Mouse (Mus musculus): ENCODE results near the gene Olfr463.
"Not testable (repeated sequence)": the region's sequence is repeated elsewhere in the genome, so short reads cannot be mapped to it uniquely, and the experiment has no call there.

The Olfr463 gene

DNA sequence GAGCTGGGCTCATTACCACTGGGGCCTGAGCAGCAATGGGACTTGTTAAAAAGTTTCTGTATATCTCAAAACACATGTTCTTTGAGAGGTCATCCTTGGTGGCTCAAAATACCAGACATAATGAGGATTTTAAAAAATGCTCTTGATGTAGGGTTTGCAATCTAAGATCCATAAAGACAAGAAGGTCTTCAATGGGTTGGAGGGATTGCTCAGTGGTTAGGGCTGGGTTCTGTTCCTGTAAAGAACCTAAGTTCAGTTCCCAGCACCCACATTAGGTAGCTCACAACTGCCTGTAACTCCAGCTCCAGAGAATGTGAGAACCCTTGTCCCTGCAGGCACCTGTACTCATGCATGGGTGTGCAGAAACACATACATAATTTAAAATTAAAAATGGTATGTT, at the start of gene Olfr463:
Olfr463 (minus strand) TSS at position 101 of the 400 bp plus-strand sequence.
- in situ Hi-C loops (cut with MboI; ENCODE audit: low sequenced_read_pairs): no loop called here

DNA sequence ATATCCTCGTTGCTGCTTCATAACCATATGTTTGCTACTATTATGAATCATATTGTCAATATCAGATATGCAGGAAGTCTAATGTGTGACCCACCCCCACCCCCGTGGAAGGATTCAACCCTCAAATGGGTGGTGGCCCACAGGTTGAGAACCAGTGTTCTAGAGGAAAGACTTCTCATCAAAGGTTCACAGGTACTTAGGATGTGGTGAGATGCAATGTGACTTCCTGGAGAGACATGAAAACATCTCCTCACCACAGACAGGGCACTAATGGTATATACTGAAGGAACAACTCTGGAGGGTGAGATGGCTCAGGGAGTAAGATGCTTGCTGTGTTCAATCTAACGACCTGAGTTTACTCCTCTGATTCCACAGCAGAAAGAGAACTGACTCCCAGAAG, 38.3 kb upstream of the Olfr463 start:
- in situ Hi-C loops (cut with MboI; ENCODE audit: low sequenced_read_pairs): no loop called here

DNA sequence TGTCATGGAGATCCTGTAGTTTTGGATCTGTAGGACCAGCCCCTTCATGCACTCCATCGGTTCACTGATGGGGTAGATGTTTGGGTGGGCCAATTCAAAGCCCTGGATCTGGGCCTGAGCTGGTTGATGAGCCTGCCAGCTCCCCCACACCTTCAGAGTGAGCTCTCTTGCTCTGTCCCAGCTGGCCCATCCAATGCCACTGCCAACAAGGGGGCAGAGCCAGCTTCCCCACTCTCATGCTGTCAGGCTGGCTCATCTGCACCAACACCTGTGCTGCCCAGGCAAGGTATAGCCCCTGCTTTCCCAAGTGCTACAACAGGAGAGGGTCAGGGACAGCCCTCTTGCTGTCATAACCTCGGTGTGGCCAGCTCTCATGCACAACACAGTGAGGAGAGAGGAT, 36.5 kb upstream of the Olfr463 start:
- in situ Hi-C loops (cut with MboI; ENCODE audit: low sequenced_read_pairs): no loop called here

DNA sequence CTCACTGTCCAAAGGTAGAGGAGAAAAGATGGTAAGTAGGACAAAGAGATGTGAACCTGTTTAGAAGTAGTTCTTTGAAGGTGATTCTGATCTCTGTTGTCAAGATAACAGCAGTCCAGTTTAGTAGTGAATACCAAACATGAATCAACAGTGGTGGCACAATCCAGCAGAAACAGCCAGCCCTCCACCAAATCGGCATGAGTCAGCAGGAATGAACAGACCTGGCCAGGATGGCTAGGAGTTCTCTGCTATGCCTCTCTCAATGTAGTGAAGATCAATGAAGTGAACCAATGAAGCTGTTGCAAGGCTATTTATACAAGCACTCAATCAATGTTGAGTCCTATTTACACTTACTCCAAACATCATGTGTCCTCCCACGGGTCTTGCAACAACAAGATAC, 33.2 kb upstream of the Olfr463 start:
- in situ Hi-C loops (cut with MboI; ENCODE audit: low sequenced_read_pairs): no loop called here

DNA sequence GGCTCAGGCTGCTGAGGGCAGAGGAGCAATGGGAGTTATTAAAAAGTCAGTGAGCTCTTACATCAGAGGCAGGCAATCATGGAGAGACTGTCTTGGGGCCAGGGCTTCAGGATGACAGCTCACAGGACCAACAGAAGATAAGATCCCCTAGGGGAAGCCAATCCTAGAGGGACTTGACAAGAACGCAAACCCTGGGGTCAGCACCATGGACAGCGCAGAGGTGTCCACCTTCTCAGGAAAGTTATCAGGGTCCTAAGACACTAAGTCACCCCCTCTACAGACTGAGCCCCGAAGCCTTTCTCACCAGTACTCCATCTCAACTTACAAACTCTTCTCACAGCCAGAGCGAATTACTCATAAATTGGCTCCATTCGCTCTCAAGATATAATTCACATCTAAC, 23.8 kb upstream of the Olfr463 start, which contains the start of gene Olfr464:
Olfr464 (minus strand) TSS at position 2 of the 400 bp plus-strand sequence.
- in situ Hi-C loops (cut with MboI; ENCODE audit: low sequenced_read_pairs): no loop called here

DNA sequence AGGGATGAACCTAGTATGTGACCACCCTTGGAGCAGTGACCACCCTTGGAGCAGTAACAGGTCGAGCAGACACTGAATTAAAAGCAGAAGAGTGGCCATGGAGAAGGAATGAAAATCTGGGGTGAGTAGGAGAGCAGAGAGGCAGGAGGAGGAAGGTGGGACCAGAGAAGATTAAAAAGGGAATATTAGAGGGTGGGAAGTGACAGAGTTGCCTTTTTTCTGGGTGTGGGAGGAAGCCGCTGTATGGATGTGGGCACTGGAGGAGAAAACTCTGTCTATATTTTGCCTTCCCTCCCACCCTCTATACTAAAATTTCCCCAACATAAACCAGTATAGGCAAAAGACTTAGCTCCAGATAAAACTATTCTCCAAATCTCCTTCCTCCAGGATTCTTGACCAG, 23.1 kb upstream of the Olfr463 start:
- in situ Hi-C loops (cut with MboI; ENCODE audit: low sequenced_read_pairs): no loop called here

DNA sequence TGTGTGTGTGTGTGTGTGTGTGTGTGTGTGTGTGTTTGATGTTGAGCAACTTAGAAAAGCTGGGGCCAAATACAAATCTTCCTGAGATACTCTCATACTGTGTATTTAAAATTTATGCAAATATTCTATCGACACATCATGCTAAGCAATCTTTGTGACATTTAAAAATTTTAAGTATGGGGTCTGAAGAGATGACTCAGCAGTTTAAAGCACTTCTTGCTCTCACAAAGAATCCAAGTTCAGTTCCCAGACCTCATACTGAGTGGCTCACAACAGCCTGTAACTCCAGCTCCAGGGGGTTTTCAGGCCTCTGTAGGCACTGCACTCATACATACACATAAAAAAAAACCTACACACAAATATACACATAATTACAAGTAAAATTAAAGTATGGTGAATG, 18.8 kb upstream of the Olfr463 start:
- in situ Hi-C loops (cut with MboI; ENCODE audit: low sequenced_read_pairs): no loop called here

DNA sequence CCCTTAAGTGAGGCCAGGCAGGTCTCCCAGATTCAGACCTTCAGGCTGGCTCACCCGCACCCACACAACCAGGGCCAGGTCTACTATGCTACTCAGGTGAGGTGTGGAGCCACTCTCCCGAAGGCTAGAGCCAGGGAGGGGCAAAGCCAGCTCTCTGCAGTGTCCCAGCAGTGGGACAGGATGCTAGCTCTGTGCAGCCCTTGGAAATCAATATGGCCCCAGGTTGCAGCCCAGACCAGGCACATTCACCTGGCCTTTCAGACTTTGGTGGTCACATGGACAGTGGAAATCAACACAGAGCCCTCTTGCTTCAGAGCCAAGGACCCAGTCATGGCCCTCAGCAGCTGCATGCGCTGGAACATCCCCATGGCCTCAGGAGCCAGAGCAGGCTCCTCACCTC, 7.1 kb upstream of the Olfr463 start:
- in situ Hi-C loops (cut with MboI; ENCODE audit: low sequenced_read_pairs): no loop called here

DNA sequence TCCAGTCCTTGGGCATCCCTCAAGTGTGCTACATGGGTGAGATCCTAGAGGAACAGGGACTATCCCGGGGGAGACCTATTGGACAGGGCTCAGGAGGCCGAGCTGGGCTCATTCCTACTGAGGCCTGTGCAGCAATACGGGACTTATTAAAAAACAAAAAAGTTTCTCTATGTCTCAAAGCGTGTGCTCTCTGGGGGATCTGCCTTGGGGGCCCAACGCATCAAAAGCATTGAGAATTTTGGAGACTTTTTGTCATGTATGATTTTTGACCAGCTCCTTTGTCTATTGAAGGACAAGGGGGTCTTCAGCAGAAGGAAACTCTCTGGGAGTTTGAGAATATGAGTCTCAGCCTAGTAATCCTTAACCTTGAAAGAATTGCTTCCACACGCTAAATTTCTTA, 5.0 kb downstream of the Olfr463 start, which contains the start of gene Olfr462:
Olfr462 (minus strand) TSS at position 101 of the 400 bp plus-strand sequence.
- in situ Hi-C loops (cut with MboI; ENCODE audit: low sequenced_read_pairs): no loop called here

DNA sequence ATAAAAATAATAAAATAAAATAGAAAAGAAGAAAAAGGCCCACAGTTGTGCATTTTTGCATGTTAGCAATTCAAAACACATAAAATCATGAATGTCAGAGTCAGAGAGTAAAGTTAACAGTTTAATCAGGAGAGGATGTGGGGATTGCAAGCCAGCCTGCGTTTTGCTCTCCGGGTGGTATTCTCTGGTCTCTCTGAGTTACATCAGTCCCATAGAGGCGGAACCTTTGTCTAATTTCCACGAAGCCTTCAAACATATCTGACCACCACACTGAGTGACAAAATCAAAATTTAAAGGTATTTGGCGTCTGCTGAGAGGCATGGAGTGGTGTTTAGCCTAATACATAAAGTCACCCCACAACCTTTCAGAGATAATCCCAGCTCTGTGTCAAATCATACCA, 12.3 kb downstream of the Olfr463 start:
- in situ Hi-C loops (cut with MboI; ENCODE audit: low sequenced_read_pairs): no loop called here

DNA sequence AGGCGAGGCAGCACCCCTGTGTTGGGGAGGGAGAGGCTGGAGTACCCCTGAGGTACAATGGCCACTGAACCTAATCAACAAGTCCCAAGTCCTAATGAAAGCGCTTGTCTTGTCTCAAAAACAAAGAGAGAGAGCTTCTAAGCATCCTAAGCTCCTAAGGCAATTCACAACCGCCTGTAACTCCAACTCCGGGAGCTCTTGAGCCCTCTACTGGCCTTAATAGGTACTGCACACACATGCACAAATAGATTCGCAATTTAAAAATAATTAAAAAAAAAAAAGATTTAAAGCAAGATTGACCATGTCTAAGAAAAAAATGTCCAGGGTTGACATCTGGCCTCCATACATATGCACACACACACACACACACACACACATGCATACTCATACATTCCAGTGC, 13.7 kb downstream of the Olfr463 start:
- in situ Hi-C loops (cut with MboI; ENCODE audit: low sequenced_read_pairs): no loop called here

DNA sequence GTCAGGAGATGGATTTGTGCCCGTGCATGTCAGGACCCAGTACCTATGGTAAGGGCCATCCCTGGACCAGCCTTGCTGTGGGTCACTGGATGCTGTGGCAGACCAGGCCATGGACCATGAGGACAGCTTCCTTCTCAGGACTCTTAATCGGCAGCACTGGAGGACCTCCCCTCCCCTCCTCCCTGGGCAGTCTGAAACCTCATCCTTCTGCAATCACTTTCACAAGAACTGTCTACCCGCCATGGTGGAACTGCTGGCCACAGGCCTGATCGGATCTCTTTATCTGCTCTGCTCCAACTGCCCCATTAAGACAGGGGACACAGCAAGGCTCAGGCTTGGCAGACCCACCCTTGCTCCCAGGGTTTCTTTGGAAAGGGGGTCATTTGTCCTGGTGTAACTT, 15.5 kb downstream of the Olfr463 start:
- in situ Hi-C loops (cut with MboI; ENCODE audit: low sequenced_read_pairs): no loop called here

DNA sequence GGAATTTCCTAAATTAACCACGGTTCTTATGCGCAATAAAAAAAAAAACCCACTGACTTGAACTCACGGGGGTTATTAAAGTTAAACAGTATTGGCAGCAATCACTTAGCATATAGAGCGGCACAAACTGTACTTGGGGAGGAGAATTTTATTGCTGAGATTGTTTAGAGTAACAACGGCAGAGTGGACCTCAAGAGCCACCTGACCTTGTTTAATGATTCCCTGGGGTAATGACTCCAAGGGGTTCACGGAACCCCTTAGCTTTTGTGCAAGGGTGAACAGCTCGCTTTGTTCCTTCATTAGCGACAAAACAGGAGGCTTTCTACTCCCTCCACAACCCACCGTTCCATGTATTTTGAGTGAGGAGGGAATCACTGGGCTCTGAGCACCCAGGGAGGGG, 17.4 kb downstream of the Olfr463 start:
- in situ Hi-C loops (cut with MboI; ENCODE audit: low sequenced_read_pairs): no loop called here

DNA sequence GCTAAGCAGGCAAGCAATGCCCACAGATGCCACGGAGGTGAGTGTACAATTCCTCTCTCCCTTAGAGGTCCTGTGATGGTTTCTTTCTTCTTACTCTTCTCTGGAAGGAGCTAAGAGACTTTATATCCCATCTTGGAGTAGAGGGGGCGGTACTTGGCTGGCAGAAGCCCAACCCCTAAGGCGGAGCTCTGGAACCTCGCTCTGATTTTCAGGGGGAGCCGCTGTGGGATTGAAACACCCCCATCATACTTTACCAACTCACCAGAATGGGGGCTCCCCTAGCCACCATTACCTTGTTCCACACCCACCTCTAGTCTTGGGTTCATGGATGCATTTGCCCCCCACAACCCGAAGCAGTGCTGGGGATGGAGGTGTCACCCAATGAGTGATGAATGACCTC, 21.8 kb downstream of the Olfr463 start, which contains the start of gene Epx:
Epx (minus strand) TSS at position 101 of the 400 bp plus-strand sequence.
- in situ Hi-C loops (cut with MboI; ENCODE audit: low sequenced_read_pairs): no loop called here

DNA sequence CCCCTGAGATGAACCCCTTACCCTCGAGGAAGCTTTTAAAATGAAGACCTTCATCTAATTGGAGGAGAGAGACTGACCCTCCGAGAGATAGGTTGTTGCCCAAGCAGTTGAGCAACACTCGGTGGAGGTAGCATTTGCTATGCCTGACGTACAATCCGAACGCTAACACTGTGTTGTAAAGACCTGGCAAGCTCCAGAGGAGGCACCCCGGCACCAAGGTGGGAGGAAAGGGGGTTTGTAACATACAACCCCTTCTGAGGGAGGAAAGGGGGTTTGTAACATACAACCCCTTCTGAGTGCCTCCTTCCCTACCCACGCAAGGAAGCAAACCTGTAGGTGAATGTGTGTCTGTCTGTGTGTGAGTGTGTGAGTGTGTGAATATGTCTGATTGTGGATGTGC, 25.4 kb downstream of the Olfr463 start:
- in situ Hi-C loops (cut with MboI; ENCODE audit: low sequenced_read_pairs): no loop called here

DNA sequence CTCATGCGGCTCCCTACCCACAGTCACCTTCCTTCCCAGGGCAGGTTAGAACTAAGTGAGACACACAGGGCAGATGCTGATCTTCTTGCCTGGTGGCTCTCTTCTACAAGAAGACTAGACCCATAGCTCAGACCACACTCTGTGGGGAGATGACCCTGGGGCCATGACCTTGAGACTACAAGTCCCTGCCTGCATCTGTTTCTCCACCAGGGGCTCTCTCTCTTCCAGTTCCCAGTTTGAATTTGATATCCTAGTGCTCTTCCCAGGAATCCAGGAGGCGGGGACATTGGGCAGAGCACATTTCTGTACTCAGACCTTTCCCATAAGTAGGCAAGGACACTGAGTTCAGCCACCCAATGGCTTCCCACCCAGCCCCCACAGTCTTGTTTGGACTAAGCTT, 27.1 kb downstream of the Olfr463 start:
- in situ Hi-C loops (cut with MboI; ENCODE audit: low sequenced_read_pairs): no loop called here

DNA sequence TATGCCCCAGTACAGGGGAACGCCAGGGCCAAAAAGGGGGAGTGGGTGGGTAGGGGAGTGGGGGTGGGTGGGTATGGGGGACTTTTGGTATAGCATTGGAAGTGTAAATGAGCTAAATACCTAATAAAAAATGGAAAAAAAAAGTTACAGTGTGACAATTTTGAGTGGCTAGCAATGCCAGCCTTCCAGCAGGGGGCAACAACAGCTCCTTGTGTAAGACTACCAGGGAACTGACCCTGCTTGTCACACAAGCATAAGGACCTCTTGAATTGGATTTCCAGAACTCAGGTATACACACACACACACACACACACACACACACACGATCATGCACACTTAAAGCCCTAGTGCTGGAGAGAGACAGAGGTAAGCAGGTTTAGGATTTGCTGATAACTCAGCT, 30.3 kb downstream of the Olfr463 start:
- in situ Hi-C loops (cut with MboI; ENCODE audit: low sequenced_read_pairs): not testable (repeated sequence)

DNA sequence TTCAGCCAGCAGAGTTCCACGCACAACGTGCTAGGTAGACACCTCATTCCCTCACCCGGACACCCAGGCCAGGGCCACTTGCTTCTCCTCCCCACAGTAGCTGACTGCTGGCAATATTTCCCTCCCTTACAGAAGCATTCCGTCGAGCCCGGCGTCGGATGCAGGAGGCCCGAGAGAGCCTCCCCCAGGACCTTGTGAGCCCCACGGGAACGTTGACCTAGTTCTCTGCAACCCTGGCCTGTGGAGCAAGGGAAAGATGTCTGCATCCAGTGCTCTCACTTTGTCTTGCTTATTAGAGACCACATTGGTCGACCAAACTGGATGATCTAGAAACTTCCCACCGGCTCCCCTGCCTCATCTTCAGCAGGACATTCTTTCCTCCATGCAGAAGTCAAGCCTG, 34.4 kb downstream of the Olfr463 start:
- in situ Hi-C loops (cut with MboI; ENCODE audit: low sequenced_read_pairs): no loop called here

DNA sequence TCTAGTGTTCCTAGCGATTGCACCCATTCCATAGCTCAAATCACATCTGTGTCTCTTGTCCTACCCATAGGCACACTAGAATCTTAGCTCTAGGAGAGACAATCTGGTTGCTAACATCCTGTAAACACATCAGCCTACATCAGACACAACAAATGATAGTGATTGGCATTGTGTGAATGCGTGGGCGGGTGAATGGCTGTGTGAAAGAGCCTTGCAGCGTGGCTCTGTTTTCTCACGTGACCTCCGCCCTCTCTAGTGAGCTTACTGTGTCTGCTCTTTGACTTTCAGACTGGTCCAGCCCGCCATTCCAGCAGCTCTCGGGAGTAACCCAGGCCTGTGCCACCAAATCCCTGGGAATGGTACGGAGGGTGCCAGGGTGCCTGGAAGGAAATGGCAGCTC, 36.8 kb downstream of the Olfr463 start:
- in situ Hi-C loops (cut with MboI; ENCODE audit: low sequenced_read_pairs): no loop called here

DNA sequence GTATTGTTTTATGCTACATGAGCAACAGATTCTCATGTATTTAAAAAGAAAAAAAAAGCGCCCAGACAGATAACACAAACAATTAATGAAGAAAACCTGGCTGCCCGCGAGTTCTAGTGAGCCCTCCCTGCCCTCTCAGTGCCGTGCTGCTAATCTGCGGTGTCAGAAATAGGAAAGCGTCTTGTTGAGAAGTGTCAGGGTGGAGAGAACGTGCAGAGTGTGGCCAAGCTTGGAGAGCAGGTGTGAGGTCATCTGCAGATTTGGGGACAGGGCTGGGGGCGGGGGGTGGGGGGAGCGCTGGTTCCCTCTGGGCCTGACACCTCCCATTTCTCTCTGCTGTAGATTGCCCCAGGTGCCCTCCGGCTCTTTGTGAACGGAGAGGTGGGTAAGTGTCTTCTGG, 37.9 kb downstream of the Olfr463 start:
- in situ Hi-C loops (cut with MboI; ENCODE audit: low sequenced_read_pairs): no loop called here

DNA sequence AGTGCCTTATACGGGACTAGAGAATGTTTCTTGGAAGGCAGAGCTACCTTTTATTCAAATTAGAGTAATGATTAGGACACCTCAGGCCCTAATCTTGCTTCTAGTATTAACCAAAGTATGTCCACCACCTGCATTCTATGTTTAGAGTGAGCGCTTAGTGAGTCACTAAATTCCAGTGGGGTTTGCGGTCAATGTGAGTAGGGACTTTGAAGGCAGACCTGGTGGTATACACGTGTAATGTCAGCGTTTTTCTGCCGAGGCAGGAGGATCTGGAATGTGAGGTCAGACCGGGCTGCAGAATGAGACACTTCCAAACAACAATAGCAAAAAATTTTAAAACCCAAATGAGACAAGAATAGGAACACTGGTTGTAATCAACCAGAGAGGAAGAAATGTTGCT, 42.6 kb downstream of the Olfr463 start:
- in situ Hi-C loops (cut with MboI; ENCODE audit: low sequenced_read_pairs): no loop called here

DNA sequence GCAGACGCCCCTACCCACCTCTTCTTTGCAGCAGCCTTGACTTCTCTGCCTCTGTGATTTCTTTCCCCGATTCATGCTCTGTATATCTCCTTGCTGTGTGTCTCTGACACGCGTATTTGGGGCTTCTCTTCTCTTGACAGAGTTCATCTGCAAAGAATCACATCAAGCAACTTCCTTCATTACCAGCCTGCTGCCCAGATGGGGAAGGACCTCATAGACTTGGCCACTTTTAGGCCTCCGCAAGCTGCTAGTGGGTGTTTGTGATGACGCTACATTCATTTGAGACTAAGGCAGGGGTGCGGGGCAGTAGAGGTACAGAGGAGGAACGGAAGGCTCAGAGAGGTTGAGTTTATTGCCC, 43.6 kb downstream of the Olfr463 start:
- in situ Hi-C loops (cut with MboI; ENCODE audit: low sequenced_read_pairs): no loop called here

DNA sequence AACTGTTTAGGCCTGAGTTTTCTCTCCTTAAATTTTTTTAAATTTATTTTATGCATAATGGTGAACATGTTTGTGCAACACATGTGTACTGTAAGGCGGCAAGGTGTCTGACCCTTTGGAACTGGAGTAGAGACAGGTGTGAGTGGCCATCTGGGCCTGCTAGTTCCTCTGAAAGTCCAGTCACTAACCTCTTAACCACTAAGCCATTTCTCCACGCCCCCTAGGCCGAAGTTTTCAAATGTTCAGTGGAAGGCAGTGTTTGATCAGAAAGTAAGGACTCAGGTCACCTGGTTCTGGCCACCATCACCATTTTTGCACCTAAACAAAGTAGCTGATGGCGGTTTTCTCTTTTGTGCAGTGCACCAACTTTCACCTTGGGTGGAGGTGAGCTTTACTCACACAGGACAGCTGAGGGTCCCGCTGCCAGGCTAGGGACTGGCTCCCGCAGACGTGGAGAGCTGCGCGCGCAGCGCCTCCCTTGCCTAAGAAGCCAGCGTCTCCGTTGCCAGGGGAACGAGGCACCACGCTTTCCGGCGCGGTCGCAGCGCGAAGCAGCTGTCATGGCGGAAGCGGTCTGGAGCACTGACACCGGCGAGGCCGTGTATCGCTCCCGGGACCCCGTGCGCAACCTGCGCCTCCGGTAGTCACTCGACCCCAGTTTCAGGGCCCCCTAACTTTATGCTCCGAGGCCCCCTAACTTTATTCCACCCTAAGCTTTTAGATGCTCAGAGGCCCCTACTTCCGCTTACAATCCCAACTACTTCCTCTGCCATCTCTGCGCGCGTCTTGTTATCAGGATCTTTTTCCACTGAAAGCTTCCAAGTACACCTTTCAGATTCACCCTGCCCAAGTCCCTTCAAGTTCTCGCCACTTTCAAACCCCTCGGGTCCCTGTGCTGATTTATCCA, 44.2 kb downstream of the Olfr463 start, which contains the start of gene Mks1:
Mks1 (plus strand) TSS at position 526 of the 907 bp plus-strand sequence.
- in situ Hi-C loops (cut with MboI; ENCODE audit: low sequenced_read_pairs): no loop called here

Measured in CH12F3 (cell line).